Mouse (Mus musculus): ENCODE data around the gene Zpr1. TPM values are rescaled to one million over a fixed set of nuclear protein-coding genes. Genes with fewer than 3 reads are reported as not detected.

The Zpr1 gene
- total RNA-seq, 2 experiments from 2014 or later: 21.9 to 22.2 TPM

GRCm38 (mm10) chr9:46328572-46329249 is 55.8 kb downstream of the Zpr1 start:
- peak; percentile 16 to 37 for DNase-seq (ENCODE audit: low spot score in 2 of 2)

GRCm38 (mm10) chr9:46329250-46329648 is 56.4 kb downstream of the Zpr1 start:
- DNase-seq (ENCODE audit: low spot score in 2 of 2): peak; percentile 19 to 27

- no peak for DNase-seq (ENCODE audit: low spot score in 2 of 2)
Observed at GRCm38 (mm10) chr9:46329801-46330585, 57.1 kb downstream of the Zpr1 start.

- no peak for DNase-seq (ENCODE audit: low spot score in 2 of 2)
Observed at GRCm38 (mm10) chr9:46330586-46330895, 57.7 kb downstream of the Zpr1 start.

GRCm38 (mm10) chr9:46331301-46331700 is 58.4 kb downstream of the Zpr1 start:
- DNase-seq (ENCODE audit: low spot score in 2 of 2): no peak

Other genes with a start within 250 kb of the Zpr1 start
- gene Apoa1, start 44.5 kb upstream of the Zpr1 start, total RNA-seq (2021): 10 to 100 TPM in 1 of 2 experiments, 1 to 10 TPM in 1; 4.0 to 31.8 TPM
- gene Apoc3, start 37.4 kb upstream of the Zpr1 start, total RNA-seq (2021): not detected
- gene Apoa4, start 32.4 kb upstream of the Zpr1 start, total RNA-seq (2021): under 1 TPM in 1 of 2 experiments, not detected in 1; 0.15 TPM
- gene Apoa5, start 4.4 kb upstream of the Zpr1 start, total RNA-seq (2021): under 1 TPM in 1 of 2 experiments, not detected in 1; 0.39 TPM
- gene Bud13, start 9.9 kb downstream of the Zpr1 start, total RNA-seq (2021): 10 to 100 TPM; 12.9 to 13.7 TPM
- gene 4931429L15Rik, start 46.9 kb downstream of the Zpr1 start, total RNA-seq (2021): not detected

Measured in gastrocnemius, postnatal 4 days (tissue).